Mouse (Mus musculus) E14TG2a.4 (cell line): ENCODE results near the gene Far2.

ENCODE experiments used
- H3K27me3 ChIP-seq: 2 replicates; pipeline ENCODE4 v1.6.1; 2014; ENCODE audit warnings: low read length, control low read depth; ENCODE audit not compliant: insufficient read depth
- H3K36me3 ChIP-seq: 2 replicates; pipeline ENCODE4 v1.6.1; 2014; ENCODE audit warnings: low read length, control low read depth; ENCODE audit not compliant: insufficient read depth
- H3K4me1 ChIP-seq: replicated peaks from 2 replicates; pipeline ENCODE4 v1.6.1; 2014; ENCODE audit warnings: low read depth, low read length, control low read depth
- H3K4me3 ChIP-seq: replicated peaks from 2 replicates; pipeline ENCODE4 v1.5.1; 2014; ENCODE audit warnings: mild to moderate bottlenecking, low read length
- H3K9me3 ChIP-seq: 2 replicates; pipeline ENCODE4 v1.6.1; 2014; ENCODE audit warnings: low read length, control low read depth
- CTCF ChIP-seq: conservative IDR thresholded peaks from 2 replicates; pipeline ENCODE4 v1.5.1; 2014; ENCODE audit warnings: low read length
- NANOG ChIP-seq: IDR thresholded peaks from 2 replicates; pipeline ENCODE4 v1.6.1; 2014; ENCODE audit warnings: borderline replicate concordance, low read length, mixed read lengths
- POU5F1 ChIP-seq: IDR thresholded peaks from 2 replicates; pipeline ENCODE4 v1.6.1; 2014; ENCODE audit warnings: low read length, borderline replicate concordance

The Far2 gene

GRCm38 (mm10) chr6:148218235-148219076 lies 171.4 kb downstream of the Far2 start:
- Histone ChIP-seq H3K27me3 (no peaks in the 10 kb centered on the region), H3K36me3 (peaks cover 22% of the 10 kb centered on the region), H3K9me3 (no peaks in the 10 kb centered on the region), H3K4me3 (no peak overlapping the region), H3K4me1 (peaks cover 18% of the 10 kb centered on the region)
- TF ChIP-seq CTCF (no peak), NANOG (no peak), POU5F1 (no peak)

GRCm38 (mm10) chr6:148222686-148223085 lies 175.6 kb downstream of the Far2 start:
- H3K4me1 ChIP-seq = no peaks in the 10 kb centered on the region
- H3K36me3 ChIP-seq = peaks cover 6% of the 10 kb centered on the region; the same call in 1 of the 2 replicates
- TF ChIP-seq NANOG (no peak), CTCF (no peak), POU5F1 (no peak)
- H3K27me3 ChIP-seq = no peaks in the 10 kb centered on the region
- H3K9me3 ChIP-seq = no peaks in the 10 kb centered on the region
- no peak overlapping the region for H3K4me3 ChIP-seq

GRCm38 (mm10) chr6:148227542-148227941 lies 180.5 kb downstream of the Far2 start:
- no peak overlapping the region for H3K4me3 ChIP-seq
- TF ChIP-seq NANOG (no peak), POU5F1 (no peak), CTCF (no peak)
- no peaks in the 10 kb centered on the region for H3K9me3 ChIP-seq
- H3K36me3 ChIP-seq = no peaks in the 10 kb centered on the region
- H3K4me1 ChIP-seq = no peaks in the 10 kb centered on the region
- no peaks in the 10 kb centered on the region for H3K27me3 ChIP-seq
